20 mouse cellular contexts compared by ENCODE assay signal in the genomic region with DNA sequence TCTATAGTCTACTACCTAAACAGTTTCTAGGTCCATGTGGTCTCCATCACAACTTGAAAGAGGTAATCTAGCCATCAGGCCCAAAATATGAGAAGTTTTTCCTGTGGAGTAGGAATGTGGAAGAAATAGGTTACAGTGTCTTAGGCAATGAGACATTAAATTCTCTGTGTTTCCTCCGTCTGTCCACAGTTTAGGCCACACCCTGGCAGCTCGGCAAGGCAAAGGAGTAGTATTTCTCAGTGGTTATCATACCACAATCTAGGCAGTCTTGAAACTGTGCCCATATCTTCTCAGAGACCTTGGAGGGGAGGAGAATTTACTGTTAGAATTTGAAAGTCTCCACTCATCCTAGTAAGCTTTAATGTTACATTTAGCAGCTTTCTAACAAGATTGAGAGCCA.
"Had no signal": no experiment of that assay in that cellular context is flagged by ENCODE, and none has a peak within 500 bp of the region (broad histone marks: within the 10 kb centered on the region; RNA-seq: fewer than 3 reads in every experiment).

No protein-coding gene starts in this region.

- H3K9me3 ChIP-seq: lung, embryonic 15.5 days; midbrain, embryonic 10.5 days; midbrain, embryonic 12.5 days; neural tube, embryonic 13.5 days; neural tube, embryonic 15.5 days had no signal

- H3K4me3 ChIP-seq: lung, embryonic 15.5 days; midbrain, embryonic 10.5 days; midbrain, embryonic 12.5 days; myocyte; neural tube, embryonic 13.5 days; neural tube, embryonic 15.5 days had no signal

- H3K4me2 ChIP-seq: lung, embryonic 15.5 days; midbrain, embryonic 12.5 days; neural tube, embryonic 13.5 days; neural tube, embryonic 15.5 days had no signal

- H3K9ac ChIP-seq: liver, postnatal 0 days; lung, embryonic 15.5 days; midbrain, embryonic 12.5 days; neural tube, embryonic 13.5 days; neural tube, embryonic 15.5 days had no signal

- H3K27me3 ChIP-seq: lung, embryonic 15.5 days; midbrain, embryonic 12.5 days; neural tube, embryonic 13.5 days; neural tube, embryonic 15.5 days had no signal

- DNase-seq: liver, postnatal 0 days; lung, adult 2 months; lung, postnatal 14 days; lung, postnatal 36 days; midbrain, embryonic 14.5 days; right cerebral cortex, postnatal 14 days; right cerebral cortex, postnatal 4 days; spleen, adult 18-20 months; thymus, adult 18-20 months; thymus, postnatal 14 days; thymus, postnatal 36 days had no signal

- ATAC-seq: liver, postnatal 0 days; lung, postnatal 0 days; midbrain, embryonic 16.5 days had no signal

- H3K27ac ChIP-seq: lung, embryonic 15.5 days; macrophage; midbrain, embryonic 10.5 days; midbrain, embryonic 12.5 days; neural tube, embryonic 13.5 days; neural tube, embryonic 15.5 days had no signal

- H3K4me1 ChIP-seq: lung, embryonic 15.5 days; midbrain, embryonic 10.5 days; midbrain, embryonic 12.5 days; neural tube, embryonic 13.5 days; neural tube, embryonic 15.5 days had no signal

- H3K36me3 ChIP-seq: lung, embryonic 15.5 days; midbrain, embryonic 10.5 days; midbrain, embryonic 12.5 days; neural tube, embryonic 13.5 days; neural tube, embryonic 15.5 days had no signal
